Mouse (Mus musculus): ENCODE data around the gene Tspo2.

Gene Tspo2

GRCm38 (mm10) chr17:48451353-48451675 is at the start of gene Tspo2:
Gene Tspo2, minus strand, starts transcription at chr17:48451522.
- no peak for DNase-seq (ENCODE audit: low spot score in 2 of 2)

- DNase-seq (ENCODE audit: low spot score in 2 of 2), result peak; percentile 29 to 61
Measured at GRCm38 (mm10) chr17:48500846-48501445, 49.6 kb upstream of the Tspo2 start.

- DNase-seq (ENCODE audit: low spot score in 2 of 2), result no peak
Measured at GRCm38 (mm10) chr17:48497986-48498385, 46.7 kb upstream of the Tspo2 start.

- no peak for DNase-seq (ENCODE audit: low spot score in 2 of 2)
Measured at GRCm38 (mm10) chr17:48493986-48494385, 42.7 kb upstream of the Tspo2 start.

- DNase-seq (ENCODE audit: low spot score in 2 of 2), result no peak
Measured at GRCm38 (mm10) chr17:48493582-48493981, 42.3 kb upstream of the Tspo2 start.

GRCm38 (mm10) chr17:48492621-48493020 is 41.3 kb upstream of the Tspo2 start:
- no peak for DNase-seq (ENCODE audit: low spot score in 2 of 2)

- DNase-seq (ENCODE audit: low spot score in 2 of 2), result no peak
Measured at GRCm38 (mm10) chr17:48489466-48489865, 38.1 kb upstream of the Tspo2 start.

GRCm38 (mm10) chr17:48484191-48484590 is 32.9 kb upstream of the Tspo2 start:
- no peak for DNase-seq (ENCODE audit: low spot score in 2 of 2)

- DNase-seq (ENCODE audit: low spot score in 2 of 2), result no peak
Measured at GRCm38 (mm10) chr17:48483764-48484163, 32.4 kb upstream of the Tspo2 start.

- DNase-seq (ENCODE audit: low spot score in 2 of 2), result no peak
Measured at GRCm38 (mm10) chr17:48479952-48480351, 28.6 kb upstream of the Tspo2 start.

GRCm38 (mm10) chr17:48475444-48475843 is 24.1 kb upstream of the Tspo2 start:
- no peak for DNase-seq (ENCODE audit: low spot score in 2 of 2)

- DNase-seq (ENCODE audit: low spot score in 2 of 2), result peak; percentile 30 to 35
Measured at GRCm38 (mm10) chr17:48474282-48474681, 23.0 kb upstream of the Tspo2 start.

- DNase-seq (ENCODE audit: low spot score in 2 of 2), result peak; percentile 23 to 69
Measured at GRCm38 (mm10) chr17:48467395-48468231, 16.3 kb upstream of the Tspo2 start.

- DNase-seq (ENCODE audit: low spot score in 2 of 2), result no peak
Measured at GRCm38 (mm10) chr17:48466769-48467394, 15.6 kb upstream of the Tspo2 start.

- no peak for DNase-seq (ENCODE audit: low spot score in 2 of 2)
Measured at GRCm38 (mm10) chr17:48463391-48463790, 12.1 kb upstream of the Tspo2 start.

- no peak for DNase-seq (ENCODE audit: low spot score in 2 of 2)
Measured at GRCm38 (mm10) chr17:48462096-48462495, 10.8 kb upstream of the Tspo2 start.

GRCm38 (mm10) chr17:48457971-48458653 is 6.8 kb upstream of the Tspo2 start:
- DNase-seq (ENCODE audit: low spot score in 2 of 2), result no peak

- DNase-seq (ENCODE audit: low spot score in 2 of 2), result no peak
Measured at GRCm38 (mm10) chr17:48455955-48456354, 4.6 kb upstream of the Tspo2 start.

- no peak for DNase-seq (ENCODE audit: low spot score in 2 of 2)
Measured at GRCm38 (mm10) chr17:48454688-48455087, 3.4 kb upstream of the Tspo2 start, which contains the start of gene Unc5cl. Gene Unc5cl, plus strand, starts transcription at chr17:48454901.

GRCm38 (mm10) chr17:48454190-48454589 is 2.9 kb upstream of the Tspo2 start:
- no peak for DNase-seq (ENCODE audit: low spot score in 2 of 2)

GRCm38 (mm10) chr17:48453489-48453888 is 2.2 kb upstream of the Tspo2 start:
- no peak for DNase-seq (ENCODE audit: low spot score in 2 of 2)

- no peak for DNase-seq (ENCODE audit: low spot score in 2 of 2)
Measured at GRCm38 (mm10) chr17:48451753-48452444, 577 bp upstream of the Tspo2 start.
